Mouse (Mus musculus) kidney, postnatal 0 days (tissue): Measurements from ENCODE around the gene Fam81a. TPM values are rescaled to one million over a fixed set of nuclear protein-coding genes. Genes with fewer than 3 reads are reported as not detected.

ENCODE experiments used
- ATAC-seq: fragments of 200-750 bp; cut with Nextera tagmentation; replicated peaks from 2 replicates; pipeline ENCODE4 v1.8.0; 2017; ENCODE audit warnings: low read depth, moderate number of reproducible peaks, moderate TSS enrichment, moderate library complexity; ENCODE audit not compliant: low FRiP score
- DNase-seq: peaks from one replicate; pipeline ENCODE4 v3.0.0-alpha.2; 2016; ENCODE audit warnings: low spot score
- H3K27ac ChIP-seq: fragments of 300-500 bp; sonication (generic); 2 replicates; pipeline ENCODE4 v1.5.1; 2014; ENCODE audit warnings: mild to moderate bottlenecking
- H3K27me3 ChIP-seq: fragments of 300-500 bp; sonication (generic); 2 replicates; pipeline ENCODE4 v1.6.1; 2014; ENCODE audit warnings: low read length, mixed read lengths; ENCODE audit not compliant: insufficient read depth
- H3K36me3 ChIP-seq: fragments of 300-500 bp; sonication (generic); 2 replicates; pipeline ENCODE4 v1.6.1; 2014; ENCODE audit warnings: low read length, mixed read lengths; ENCODE audit not compliant: insufficient read depth
- H3K4me1 ChIP-seq: fragments of 300-500 bp; sonication (generic); replicated peaks from 2 replicates; pipeline ENCODE4 v1.6.1; 2014; ENCODE audit warnings: antibody characterized with exemption, low read length, mixed read lengths; ENCODE audit not compliant: insufficient read depth
- H3K4me2 ChIP-seq: fragments of 300-500 bp; sonication (generic); 2 replicates; pipeline ENCODE4 v1.6.1; 2014; ENCODE audit warnings: mild to moderate bottlenecking, low read length, moderate library complexity, mixed read lengths
- H3K4me3 ChIP-seq: fragments of 300-500 bp; sonication (generic); replicated peaks from 2 replicates; pipeline ENCODE4 v1.5.1; 2014; ENCODE audit warnings: low read depth, low read length
- H3K9ac ChIP-seq: fragments of 300-500 bp; sonication (generic); 2 replicates; pipeline ENCODE4 v1.6.1; 2014; ENCODE audit warnings: low read depth, low read length
- H3K9me3 ChIP-seq: fragments of 300-500 bp; sonication (generic); replicated peaks from 2 replicates; pipeline ENCODE4 v1.6.1; 2016; ENCODE audit warnings: low read length, inconsistent platforms, mixed read lengths
- CTCF ChIP-seq: IDR thresholded peaks from 2 replicates; pipeline ENCODE4 v1.5.1; 2016; ENCODE audit warnings: antibody characterized with exemption, low read depth, mild to moderate bottlenecking, moderate library complexity
- WGBS: fragments of 180-500 bp; shearing (Covaris S2); extraction: QIAGEN DNeasy Blood & Tissue Kit; methylation state at CpG from one replicate; pipeline ENCODE4 v1.1.7; 2014; 5-methylcytosine and 5-hydroxymethylcytosine counted together
- polyA plus RNA-seq: library from polyadenylated mRNA; unstranded; fragments of >200 nt; fragmentation: Nextera tagmentation; extraction: Ambion mirVana; gene quantifications from 2 replicates; pipeline ENCODE4 v1.2.1, GENCODE M21; 2015

The Fam81a gene
- polyA plus RNA-seq, 1 experiment from 2014 or later, result 11.7 TPM

- no peak for DNase-seq
- Histone ChIP-seq H3K36me3 (no peaks in the 10 kb centered on the region), H3K9ac (no peak overlapping the region), H3K4me3 (no peak overlapping the region), H3K9me3 (no peaks in the 10 kb centered on the region), H3K27ac (no peak overlapping the region), H3K4me1 (no peaks in the 10 kb centered on the region), H3K4me2 (no peak overlapping the region), H3K27me3 (no peaks in the 10 kb centered on the region)
- 31% methylated on average over 1 of the region's 1 CpGs for WGBS
- no peak for TF ChIP-seq CTCF
- ATAC-seq, result no peak
Measured at GRCm38 (mm10) chr9:70042935-70043334, 99.4 kb downstream of the Fam81a start.

DNA sequence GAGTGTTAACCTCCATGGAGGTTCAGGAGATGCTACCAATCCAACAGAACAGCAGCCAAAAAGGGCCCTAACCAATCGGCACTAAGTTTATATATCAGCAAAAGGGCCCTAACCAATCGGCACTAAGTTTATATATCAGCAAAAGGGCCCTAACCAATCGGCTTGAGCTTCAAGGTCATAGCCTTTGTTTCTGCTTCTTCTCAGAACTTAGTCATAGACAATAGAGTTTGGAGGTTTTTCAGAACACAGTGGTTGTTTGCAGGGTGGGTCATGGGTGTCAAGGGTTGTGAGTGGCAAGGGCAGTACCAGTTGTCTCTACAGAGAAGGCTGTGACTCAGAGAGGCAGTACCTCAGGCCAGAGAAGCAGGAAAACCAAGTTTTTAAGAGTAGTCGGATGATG, 100.2 kb downstream of the Fam81a start:
- no peaks in the 10 kb centered on the region for H3K9me3 ChIP-seq
- no peak for DNase-seq

DNA sequence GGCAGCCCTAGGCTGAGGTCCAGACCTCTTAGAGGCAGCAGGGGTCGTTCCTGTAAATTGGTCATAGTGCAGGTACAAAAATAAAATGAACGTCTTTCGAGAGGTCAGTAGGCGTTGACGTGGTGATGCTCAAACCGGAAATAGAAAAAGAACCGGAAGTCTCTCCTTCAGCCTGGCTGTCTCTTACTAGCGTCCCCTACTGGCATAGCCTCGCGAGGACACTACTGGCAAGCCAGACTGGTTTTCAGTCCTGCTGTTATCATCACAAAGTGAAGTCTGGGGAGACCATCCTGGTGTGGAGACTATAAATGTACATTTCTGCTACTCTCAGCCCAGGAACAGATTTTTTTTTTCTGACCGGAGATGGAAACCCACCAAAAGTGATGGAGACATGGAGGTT, 101.8 kb downstream of the Fam81a start:
- Histone ChIP-seq H3K36me3 (no peaks in the 10 kb centered on the region), H3K27ac (no peak overlapping the region), H3K4me3 (no peak overlapping the region), H3K9ac (no peak overlapping the region), H3K9me3 (no peaks in the 10 kb centered on the region), H3K4me1 (no peaks in the 10 kb centered on the region), H3K27me3 (no peaks in the 10 kb centered on the region), H3K4me2 (no peak overlapping the region)
- WGBS, result 85% methylated on average over 11 of the region's 11 CpGs
- TF ChIP-seq CTCF, result no peak
- DNase-seq, result no peak
- no peak for ATAC-seq

More for the DNA sequence above, 100.2 kb downstream of the Fam81a start:
- no peak overlapping the region for H3K27ac ChIP-seq
- no peak overlapping the region for H3K4me2 ChIP-seq
- no peak for TF ChIP-seq CTCF
- H3K4me1 ChIP-seq, result no peaks in the 10 kb centered on the region
- no peak for ATAC-seq
- WGBS, result 91% methylated on average over 4 of the region's 4 CpGs
- no peak overlapping the region for H3K4me3 ChIP-seq
- H3K9ac ChIP-seq, result no peak overlapping the region
- no peaks in the 10 kb centered on the region for H3K36me3 ChIP-seq
- H3K27me3 ChIP-seq, result no peaks in the 10 kb centered on the region

DNA sequence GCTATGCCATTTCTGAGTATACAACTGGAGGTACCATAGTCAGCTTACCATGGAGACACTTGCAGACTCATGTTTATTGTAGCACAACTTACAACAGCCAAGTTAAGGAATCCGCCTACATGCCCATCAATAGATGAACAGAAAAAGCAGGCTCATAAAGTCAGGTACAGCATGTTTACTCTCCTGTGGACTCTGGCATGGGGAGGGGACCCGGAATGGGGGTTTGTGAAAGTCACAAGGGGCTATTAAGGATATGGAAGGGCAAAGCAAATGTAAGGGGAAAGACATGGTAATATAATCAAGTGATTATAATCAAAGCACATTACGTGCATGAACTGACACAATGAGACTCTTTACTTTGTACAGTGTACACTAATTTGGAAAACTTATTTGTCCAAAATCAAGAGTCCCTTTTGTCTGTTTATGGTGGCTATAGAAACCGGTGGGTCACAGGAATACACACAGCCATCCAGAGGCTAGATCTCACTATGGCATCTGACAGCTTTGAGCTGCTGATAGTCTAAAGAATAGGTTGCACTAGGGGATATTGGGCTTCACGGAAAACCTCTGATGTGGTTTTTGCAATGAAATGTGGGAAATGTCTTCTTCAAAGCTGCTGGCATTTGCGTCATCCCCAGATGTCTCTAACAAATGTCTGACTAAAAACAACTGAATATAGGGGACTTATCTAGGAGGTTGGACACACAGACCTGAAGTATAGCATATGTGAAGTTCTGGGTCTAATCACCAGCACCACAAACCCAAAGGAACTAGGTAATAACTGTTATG, 102.6 kb downstream of the Fam81a start:
- no peak overlapping the region for H3K4me3 ChIP-seq
- H3K27ac ChIP-seq, result no peak overlapping the region
- DNase-seq (no peak), ATAC-seq (no peak)
- H3K4me2 ChIP-seq, result no peak overlapping the region
- H3K9ac ChIP-seq, result no peak overlapping the region
- WGBS, result 78% methylated on average over 6 of the region's 6 CpGs
- H3K27me3 ChIP-seq, result no peaks in the 10 kb centered on the region
- no peak for TF ChIP-seq CTCF
- H3K4me1 ChIP-seq, result no peaks in the 10 kb centered on the region
- H3K36me3 ChIP-seq, result no peaks in the 10 kb centered on the region
- H3K9me3 ChIP-seq, result no peaks in the 10 kb centered on the region

Other genes starting within 250 kb of the Fam81a start
- 88.9 and 90.6 TPM in 2 replicates for gene Bnip2, start 153.1 kb downstream of the Fam81a start, polyA plus RNA-seq
- 210 and 211 TPM in 2 replicates for gene Gtf2a2, start 130.0 kb downstream of the Fam81a start, polyA plus RNA-seq
- 2.6 and 2.9 TPM in 2 replicates for gene Gcnt3, start 104.5 kb downstream of the Fam81a start, polyA plus RNA-seq
- gene Myo1e, start 64.8 kb upstream of the Fam81a start, polyA plus RNA-seq, result 17.0 and 20.2 TPM in 2 replicates